Mouse (Mus musculus) heart, postnatal 0 days (tissue): ENCODE results near the gene Col4a5. TPM values are rescaled to one million over a fixed set of nuclear protein-coding genes. Genes with fewer than 3 reads are reported as not detected.

Experiments
- ATAC-seq: fragments of 200-750 bp; cut with Nextera tagmentation; 2 replicates; pipeline ENCODE4 v1.8.0; 2017; ENCODE audit warnings: low read depth, moderate number of reproducible peaks, moderate library complexity; ENCODE audit not compliant: insufficient read depth
- DNase-seq: peaks from one replicate; pipeline ENCODE4 v3.0.0-alpha.2; 2016; ENCODE audit warnings: low spot score
- H3K27ac ChIP-seq: fragments of 300-500 bp; sonication (generic); 2 replicates; pipeline ENCODE4 v1.5.1; 2014; ENCODE audit warnings: low read depth, mild to moderate bottlenecking
- H3K27me3 ChIP-seq: fragments of 300-500 bp; sonication (generic); 2 replicates; pipeline ENCODE4 v1.6.1; 2014; ENCODE audit warnings: low read length, mixed read lengths; ENCODE audit not compliant: control insufficient read depth, insufficient read depth
- H3K36me3 ChIP-seq: fragments of 300-500 bp; sonication (generic); replicated peaks from 2 replicates; pipeline ENCODE4 v1.6.1; 2014; ENCODE audit warnings: low read length, mixed read lengths; ENCODE audit not compliant: control insufficient read depth, insufficient read depth
- H3K4me1 ChIP-seq: fragments of 300-500 bp; sonication (generic); 2 replicates; pipeline ENCODE4 v1.6.1; 2014; ENCODE audit warnings: antibody characterized with exemption; ENCODE audit not compliant: control insufficient read depth, insufficient read depth
- H3K4me2 ChIP-seq: fragments of 300-500 bp; sonication (generic); 2 replicates; pipeline ENCODE4 v1.6.1; 2014; ENCODE audit warnings: low read depth, mild to moderate bottlenecking, low read length, moderate library complexity
- H3K4me3 ChIP-seq: fragments of 300-500 bp; sonication (generic); 2 replicates; pipeline ENCODE4 v1.5.1; 2014; ENCODE audit warnings: low read depth, low read length
- H3K9ac ChIP-seq: fragments of 300-500 bp; sonication (generic); replicated peaks from 2 replicates; pipeline ENCODE4 v1.6.1; 2014; ENCODE audit warnings: low read depth, low read length, mixed read lengths
- H3K9me3 ChIP-seq: fragments of 300-500 bp; sonication (generic); replicated peaks from 2 replicates; pipeline ENCODE4 v1.6.1; 2016; ENCODE audit warnings: low read length; ENCODE audit not compliant: control insufficient read depth
- CTCF ChIP-seq: IDR thresholded peaks from 2 replicates; pipeline ENCODE4 v1.5.1; 2016; ENCODE audit warnings: antibody characterized with exemption, control low read depth, low read depth
- EP300 ChIP-seq: IDR thresholded peaks from 2 replicates; pipeline ENCODE4 v1.6.1; 2016; ENCODE audit warnings: antibody characterized with exemption, low read depth
- WGBS: fragments of 180-500 bp; shearing (Covaris S2); extraction: QIAGEN DNeasy Blood & Tissue Kit; methylation state at CpG from one replicate; pipeline ENCODE4 v1.1.7; 2014; 5-methylcytosine and 5-hydroxymethylcytosine counted together
- polyA plus RNA-seq: library from polyadenylated mRNA; unstranded; fragments of >200 nt; fragmentation: Nextera tagmentation; extraction: Ambion mirVana; gene quantifications from 2 replicates; pipeline ENCODE4 v1.2.1, GENCODE M21; 2015
- total RNA-seq: library from RNA; depleted of rRNA; stranded (reverse); fragments of >200 nt; gene quantifications from 2 replicates; pipeline ENCODE4 v1.2.3, GENCODE M21; 2014; ENCODE audit warnings: low replicate concordance; rRNA removed

Gene Col4a5
- total RNA-seq (117 and 143 TPM in 2 replicates), polyA plus RNA-seq (21.8 and 23.6 TPM in 2 replicates)

GRCm38 (mm10) chrX:141475110-141475509, at the start of gene Col4a5:
Col4a5 (plus strand) TSS chrX:141475385.
- ATAC-seq (peak; percentile 88), DNase-seq (peak; percentile 84)
- no peak for TF ChIP-seq CTCF
- TF ChIP-seq EP300 = no peak

GRCm38 (mm10) chrX:141436780-141437179, 38.4 kb upstream of the Col4a5 start:
- no peak for ATAC-seq
- no peak for TF ChIP-seq EP300
- no peak for TF ChIP-seq CTCF
- no peak overlapping the region for H3K4me2 ChIP-seq
- H3K27me3 ChIP-seq = no peaks in the 10 kb centered on the region
- H3K4me1 ChIP-seq = no peaks in the 10 kb centered on the region
- H3K27ac ChIP-seq = no peak overlapping the region
- H3K4me3 ChIP-seq = no peak overlapping the region
- DNase-seq = no peak
- no peaks in the 10 kb centered on the region for H3K36me3 ChIP-seq
- no peaks in the 10 kb centered on the region for H3K9me3 ChIP-seq
- WGBS = 73% methylated on average over 6 of the region's 6 CpGs
- no peak overlapping the region for H3K9ac ChIP-seq

More at GRCm38 (mm10) chrX:141475110-141475509, at the start of gene Col4a5:
- WGBS = 8% methylated on average over 11 of the region's 13 CpGs
- peak within 1 kb of the TSS; percentile 59 for H3K4me3 ChIP-seq
- H3K4me2 ChIP-seq = peak within 1 kb of the TSS; percentile 52
- no peaks in the 10 kb centered on the region for H3K36me3 ChIP-seq
- no peaks in the 10 kb centered on the region for H3K4me1 ChIP-seq
- no peaks in the 10 kb centered on the region for H3K9me3 ChIP-seq
- no peaks in the 10 kb centered on the region for H3K27me3 ChIP-seq
- H3K27ac ChIP-seq = peak within 1 kb of the TSS; percentile 85
- peak within 1 kb of the TSS; percentile 73 for H3K9ac ChIP-seq

GRCm38 (mm10) chrX:141439423-141439822, 35.8 kb upstream of the Col4a5 start:
- no peaks in the 10 kb centered on the region for H3K9me3 ChIP-seq
- no peaks in the 10 kb centered on the region for H3K36me3 ChIP-seq
- DNase-seq (no peak), ATAC-seq (no peak)
- H3K9ac ChIP-seq = no peak overlapping the region
- H3K27me3 ChIP-seq = no peaks in the 10 kb centered on the region
- no peak overlapping the region for H3K27ac ChIP-seq
- H3K4me2 ChIP-seq = no peak overlapping the region
- no peak for TF ChIP-seq CTCF
- TF ChIP-seq EP300 = no peak
- H3K4me3 ChIP-seq = no peak overlapping the region
- H3K4me1 ChIP-seq = no peaks in the 10 kb centered on the region
- 26% methylated on average over 2 of the region's 2 CpGs for WGBS

- Histone ChIP-seq H3K9me3 (no peaks in the 10 kb centered on the region), H3K27me3 (no peaks in the 10 kb centered on the region), H3K4me3 (no peak overlapping the region), H3K27ac (no peak overlapping the region), H3K4me2 (no peak overlapping the region), H3K9ac (no peak overlapping the region), H3K4me1 (no peaks in the 10 kb centered on the region), H3K36me3 (no peaks in the 10 kb centered on the region)
- TF ChIP-seq EP300 (no peak), CTCF (no peak)
- 69% methylated on average over 1 of the region's 1 CpGs for WGBS
- no peak for DNase-seq
- no peak for ATAC-seq
Observed at GRCm38 (mm10) chrX:141447936-141448335, 27.2 kb upstream of the Col4a5 start.

GRCm38 (mm10) chrX:141473470-141474302, 1.5 kb upstream of the Col4a5 start, which contains the start of gene Col4a6:
Col4a6 (minus strand) TSS chrX:141474076.
- no peak for TF ChIP-seq EP300
- TF ChIP-seq CTCF = no peak
- Histone ChIP-seq H3K27ac (no peak within 1 kb of the TSS), H3K4me2 (peak within 1 kb of the TSS; percentile 62), H3K4me1 (no peaks in the 10 kb centered on the region), H3K36me3 (no peaks in the 10 kb centered on the region), H3K27me3 (no peaks in the 10 kb centered on the region), H3K9me3 (no peaks in the 10 kb centered on the region), H3K9ac (peak within 1 kb of the TSS; percentile 35; the same call in 1 of the 2 replicates), H3K4me3 (peak within 1 kb of the TSS; percentile 59)
- ATAC-seq = no peak
- no peak for DNase-seq
- WGBS = 13% methylated on average over 16 of the region's 16 CpGs
